Mouse (Mus musculus) brain, embryonic 14.5 days (tissue): ENCODE measurements around the gene Stat3. TPM values are rescaled to one million over a fixed set of nuclear protein-coding genes. Genes with fewer than 3 reads are reported as not detected.

ENCODE experiments used
- DNase-seq: peaks from one replicate; pipeline ENCODE4 v3.0.0-alpha.2; 2011; ENCODE audit warnings: low read depth
- CTCF ChIP-seq: fragments of 200-500 bp; IDR thresholded peaks from 2 replicates; pipeline ENCODE4 v1.5.1; 2012; ENCODE audit warnings: inconsistent platforms, mild to moderate bottlenecking, moderate library complexity, borderline replicate concordance; ENCODE audit not compliant: insufficient read depth, insufficient read length; ENCODE audit errors: extremely low read depth
- POLR2A ChIP-seq: fragments of 200-500 bp; IDR thresholded peaks from 2 replicates; pipeline ENCODE4 v1.6.1; 2012; ENCODE audit warnings: mild to moderate bottlenecking, inconsistent platforms, borderline replicate concordance; ENCODE audit not compliant: poor library complexity, insufficient read depth, insufficient read length, severe bottlenecking; ENCODE audit errors: extremely low read depth
- polyA plus RNA-seq: library from polyadenylated mRNA; depleted of rRNA; stranded (reverse); fragments of >200 nt; gene quantifications from 2 replicates; pipeline ENCODE4 v1.2.3, GENCODE M21; 2012

The Stat3 gene
- polyA plus RNA-seq, 1 experiment = 36.9 TPM

DNA sequence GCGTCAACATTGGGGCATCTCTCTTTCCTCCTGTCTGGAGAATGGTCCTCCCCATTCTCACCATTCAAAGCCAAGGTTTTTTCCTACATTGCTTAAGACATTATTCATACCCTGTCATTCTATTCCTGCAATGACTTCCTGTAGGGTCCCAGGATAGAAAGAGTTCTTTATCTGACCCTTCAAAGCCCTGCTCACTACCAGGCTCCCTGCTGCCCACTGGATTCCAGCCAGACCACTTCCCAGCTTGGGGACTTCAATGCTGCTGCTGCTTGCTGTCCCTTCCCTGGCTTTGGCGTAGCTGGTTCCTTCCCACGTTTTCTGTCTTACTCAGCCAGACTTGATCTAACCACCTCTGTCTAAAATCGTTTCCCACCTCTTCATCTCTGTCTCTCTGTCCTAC lies 7.5 kb upstream of the Stat3 start:
- DNase-seq = peak; percentile 64
- TF ChIP-seq POLR2A (no peak), CTCF (no peak)

DNA sequence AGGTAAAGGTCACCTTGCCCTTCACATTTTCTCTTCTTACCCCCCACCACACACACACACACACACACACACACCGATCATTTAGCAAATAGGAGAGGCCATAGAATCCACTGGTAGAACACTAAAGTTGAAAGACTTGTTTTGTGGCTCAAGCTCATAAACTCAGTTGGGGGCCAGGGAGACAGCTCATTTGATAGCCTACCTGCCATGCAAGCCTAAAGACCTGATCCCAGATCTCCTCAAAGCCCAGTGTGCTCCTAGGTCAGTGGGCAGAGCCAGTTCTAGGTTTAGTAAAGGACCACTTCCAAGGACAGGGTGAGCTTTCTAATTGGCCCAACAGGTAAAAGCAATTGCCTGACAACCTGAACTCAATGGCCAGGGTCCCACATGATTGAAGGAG lies 3.0 kb upstream of the Stat3 start:
- TF ChIP-seq POLR2A = no peak
- no peak for TF ChIP-seq CTCF
- DNase-seq = no peak

DNA sequence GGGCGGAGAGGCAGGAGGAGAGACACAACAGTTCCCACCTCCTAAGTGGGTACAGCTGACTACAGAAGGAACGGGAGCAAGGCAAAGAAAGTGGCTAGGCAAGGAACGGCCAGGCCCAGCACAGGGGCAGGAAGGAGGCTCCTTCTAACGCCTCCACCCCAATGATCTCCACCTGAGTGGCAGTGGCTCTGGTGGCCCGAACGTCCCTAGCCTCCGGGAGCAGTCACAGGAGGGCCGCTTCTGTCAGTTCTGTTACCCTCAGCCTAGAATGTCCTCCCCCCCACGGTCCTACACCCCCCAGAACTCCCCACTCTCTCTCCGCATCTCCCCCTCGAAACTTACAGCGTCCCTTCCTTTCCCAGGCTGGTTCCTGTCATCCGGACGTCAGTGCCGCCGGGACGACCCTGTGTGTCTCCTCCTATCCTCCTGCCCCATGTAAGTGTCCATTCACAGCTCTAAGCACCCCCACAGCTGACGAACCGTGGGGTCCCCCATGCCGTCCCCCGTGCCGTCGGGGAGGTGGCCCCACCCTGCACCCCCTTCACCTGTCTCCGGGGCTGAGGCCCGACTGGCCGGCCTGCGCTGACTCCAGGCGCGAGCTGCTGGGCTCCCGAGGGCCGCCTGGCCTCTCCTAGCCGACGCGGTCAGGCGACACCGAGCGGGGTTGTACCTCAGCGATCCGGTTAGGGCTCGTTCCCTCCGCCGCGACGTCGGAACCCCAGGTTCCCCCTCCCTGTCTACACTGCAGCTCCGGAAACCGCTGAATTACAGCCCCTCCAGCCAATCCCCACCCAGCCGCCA lies 429 bp downstream of the Stat3 start:
- TF ChIP-seq POLR2A (peak; percentile 66; the same call in 1 of the 2 replicates), CTCF (no peak)

DNA sequence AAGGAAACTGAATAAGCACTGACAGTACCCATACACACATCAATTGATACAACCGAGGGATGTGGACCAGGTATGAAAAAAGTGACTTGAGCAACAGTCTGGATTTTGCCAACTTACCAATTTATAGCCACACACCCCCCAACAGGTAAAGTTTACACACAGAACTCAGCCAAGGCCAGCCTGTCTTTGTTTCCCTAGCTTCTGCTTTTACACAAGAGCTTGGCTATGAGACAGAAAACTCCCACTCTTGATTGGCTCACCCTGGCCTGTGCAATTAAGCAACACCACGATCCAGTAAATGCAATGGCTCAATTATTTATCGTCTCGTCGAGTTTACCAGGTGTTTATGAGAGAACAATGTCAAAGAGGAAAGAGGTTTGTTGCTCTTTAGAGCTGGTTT lies 1.2 kb downstream of the Stat3 start:
- no peak for TF ChIP-seq CTCF
- no peak for TF ChIP-seq POLR2A
- DNase-seq = peak; percentile 77

More for the DNA sequence above, 429 bp downstream of the Stat3 start:
- no peak for DNase-seq

DNA sequence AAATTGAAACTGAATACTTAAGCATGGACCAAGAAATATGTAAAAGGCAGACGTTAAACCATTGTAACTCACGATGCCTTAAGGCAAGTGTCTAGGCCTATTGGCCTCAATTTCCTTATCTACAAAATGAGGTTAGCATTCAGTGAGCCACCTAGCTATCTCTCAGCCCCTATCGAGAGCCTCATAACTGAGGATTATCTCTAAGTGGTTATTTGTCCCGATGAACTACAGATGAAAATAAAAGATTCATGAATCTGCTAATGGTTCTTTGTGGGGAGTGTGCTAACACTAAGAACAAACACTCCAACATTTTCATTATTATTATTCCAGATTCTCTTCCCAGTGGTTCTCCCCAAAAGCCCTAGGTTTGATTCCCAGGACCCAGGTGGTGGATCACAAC lies 2.0 kb downstream of the Stat3 start:
- TF ChIP-seq POLR2A = no peak
- TF ChIP-seq CTCF = no peak
- no peak for DNase-seq

DNA sequence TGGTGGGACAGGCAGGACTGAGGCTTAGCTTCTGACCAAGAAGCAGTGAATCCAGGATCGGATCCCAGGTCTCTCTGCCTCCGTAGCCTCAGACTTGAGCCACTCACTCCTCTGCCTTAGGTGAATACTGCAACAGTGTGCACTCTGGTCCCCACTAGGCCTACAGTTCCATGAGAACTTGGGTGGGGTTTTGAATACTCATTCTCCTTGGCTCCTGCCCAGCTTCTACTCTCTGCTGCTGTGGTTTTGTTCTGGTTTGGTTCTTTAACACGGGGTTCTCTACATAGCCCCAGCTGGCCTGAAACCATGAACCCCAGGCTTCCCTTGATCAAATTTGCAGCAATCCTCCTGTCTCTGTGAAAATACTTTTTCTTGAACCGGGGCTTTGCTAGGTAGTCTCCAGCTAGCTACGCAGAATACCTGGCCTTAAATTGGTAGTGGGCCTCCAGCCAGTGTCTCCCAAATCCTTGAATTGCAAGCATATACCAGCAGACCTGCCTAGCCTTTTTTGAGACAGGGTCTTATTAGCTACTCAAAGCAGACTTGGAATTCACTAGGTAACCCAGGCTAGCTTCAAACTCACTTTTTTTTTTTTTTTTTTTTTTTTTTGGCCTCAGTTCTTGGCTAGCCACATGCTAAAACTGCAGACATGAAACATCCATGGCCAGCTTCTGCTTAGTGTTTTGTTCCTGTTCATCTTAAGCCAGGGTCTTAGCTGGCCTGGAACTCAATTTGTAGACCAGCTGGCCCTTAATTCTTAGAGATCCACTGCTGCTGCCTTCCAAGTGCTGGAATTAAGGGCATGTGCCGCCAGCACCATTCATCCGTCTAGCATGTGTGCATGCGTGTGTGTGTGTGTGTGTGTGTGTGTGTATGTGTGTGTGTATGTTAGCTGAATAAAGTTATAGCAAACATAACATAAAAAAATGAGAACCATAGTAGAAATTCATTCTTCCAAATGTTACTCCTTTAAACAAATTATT lies 3.7 kb downstream of the Stat3 start:
- TF ChIP-seq CTCF = no peak
- TF ChIP-seq POLR2A = no peak
- DNase-seq = no peak

DNA sequence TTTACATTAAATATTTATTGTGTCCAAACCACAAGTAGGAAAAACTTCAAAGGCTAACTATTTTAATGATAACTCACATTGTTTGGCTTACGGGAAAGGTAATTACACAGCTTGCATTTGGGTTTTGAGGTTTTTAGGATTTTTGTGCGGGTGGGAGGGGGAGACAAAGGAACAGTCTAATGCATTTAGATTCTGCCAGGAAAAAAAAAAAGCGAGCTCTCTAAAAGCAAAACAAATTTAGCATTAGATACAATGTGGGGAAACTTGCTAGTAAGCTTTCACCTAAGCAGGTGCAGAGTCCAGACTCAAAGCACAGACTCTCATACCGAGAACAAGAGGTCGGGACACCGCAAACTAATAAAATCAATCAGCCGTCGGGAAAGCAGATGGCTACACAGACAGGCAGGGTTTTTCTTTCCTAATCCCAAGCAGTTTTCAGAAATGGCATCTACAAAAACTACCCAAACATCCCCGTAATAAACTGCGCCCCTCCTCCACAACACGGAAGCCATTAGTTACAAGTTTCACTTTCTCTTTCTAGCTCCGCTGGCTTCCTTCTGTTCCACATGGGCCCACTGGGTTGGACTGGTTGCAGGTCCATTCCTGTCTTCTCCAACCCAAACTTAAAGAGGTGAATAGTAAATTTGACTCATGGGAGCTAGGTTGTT lies 8.0 kb downstream of the Stat3 start:
- no peak for TF ChIP-seq POLR2A
- no peak for TF ChIP-seq CTCF
- peak; percentile 66 for DNase-seq

DNA sequence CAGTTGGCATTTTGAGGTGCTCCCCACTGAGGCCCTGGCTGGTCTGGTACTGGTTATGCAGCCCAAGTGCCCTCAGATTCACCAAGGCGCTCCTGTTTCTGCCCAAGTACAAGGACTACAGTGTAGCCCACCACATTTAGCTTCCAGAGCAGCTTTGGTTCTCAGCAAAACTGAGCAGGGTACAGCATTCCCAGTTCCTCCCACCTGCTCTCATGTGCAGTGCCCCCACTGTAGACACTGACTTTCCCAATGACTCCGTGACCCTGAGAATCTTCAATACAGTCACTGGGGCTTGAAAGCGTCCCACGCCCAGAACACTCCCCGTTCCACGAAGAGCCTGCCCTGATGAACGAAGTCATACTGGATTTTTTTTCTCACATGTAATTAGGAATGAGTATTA lies 8.7 kb downstream of the Stat3 start:
- no peak for DNase-seq
- no peak for TF ChIP-seq CTCF
- no peak for TF ChIP-seq POLR2A

DNA sequence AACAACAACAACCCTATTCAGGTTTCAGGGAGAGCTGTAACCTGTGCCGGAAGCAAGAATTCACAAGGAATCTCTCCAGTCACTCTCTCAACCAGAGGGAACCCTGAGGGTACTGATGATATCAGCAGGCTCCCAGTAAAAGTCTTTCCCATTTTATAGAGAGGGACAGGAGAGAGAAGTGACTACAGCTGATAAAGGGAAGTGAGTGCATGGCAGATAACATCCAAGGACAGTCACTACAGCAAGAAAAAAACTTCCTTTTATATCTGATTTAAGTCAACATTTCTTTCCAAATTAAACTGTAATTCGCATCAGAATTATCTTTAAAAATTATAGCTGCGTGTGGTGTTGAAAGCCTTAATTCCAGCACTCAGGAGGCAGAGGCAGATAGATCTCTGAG lies 12.0 kb downstream of the Stat3 start:
- DNase-seq = no peak
- TF ChIP-seq POLR2A (no peak), CTCF (no peak)

DNA sequence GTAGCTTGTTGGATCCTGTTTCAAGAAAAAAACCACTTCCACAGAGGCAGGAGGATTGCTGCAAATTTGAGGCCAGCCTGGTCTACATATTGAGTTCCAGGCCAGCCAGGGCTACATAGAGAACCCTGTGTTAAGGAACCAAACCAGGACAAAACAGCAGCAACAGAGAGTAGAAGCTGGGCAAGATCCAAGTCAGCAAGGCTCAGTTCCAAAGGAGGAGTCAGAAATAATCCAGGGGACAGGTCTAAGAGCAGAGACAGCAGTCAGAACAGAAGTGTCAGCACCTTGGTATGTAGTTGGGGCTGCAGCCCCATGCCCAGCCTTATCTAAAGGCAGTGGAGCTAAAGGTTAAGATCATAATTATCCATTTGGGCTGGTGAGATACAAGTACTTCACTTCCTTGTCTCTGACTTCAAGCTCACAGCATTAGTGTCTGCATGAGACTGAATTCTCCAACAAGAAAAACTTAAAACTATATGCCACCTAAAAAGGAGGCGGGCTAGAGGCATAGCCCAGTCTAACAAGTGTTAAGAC lies 14.9 kb downstream of the Stat3 start:
- no peak for DNase-seq
- no peak for TF ChIP-seq POLR2A
- no peak for TF ChIP-seq CTCF
